Mouse (Mus musculus) layer of hippocampus, adult 9-10 months (tissue): Measurements from ENCODE around the gene 1600014C10Rik.

Experiments
- DNase-seq: peaks from one replicate; pipeline ENCODE4 v3.0.0; 2022; ENCODE audit warnings: low spot score

Gene 1600014C10Rik

GRCm38 (mm10) chr7:38215697-38216096, 32.7 kb downstream of the 1600014C10Rik start:
- no peak for DNase-seq

DNA sequence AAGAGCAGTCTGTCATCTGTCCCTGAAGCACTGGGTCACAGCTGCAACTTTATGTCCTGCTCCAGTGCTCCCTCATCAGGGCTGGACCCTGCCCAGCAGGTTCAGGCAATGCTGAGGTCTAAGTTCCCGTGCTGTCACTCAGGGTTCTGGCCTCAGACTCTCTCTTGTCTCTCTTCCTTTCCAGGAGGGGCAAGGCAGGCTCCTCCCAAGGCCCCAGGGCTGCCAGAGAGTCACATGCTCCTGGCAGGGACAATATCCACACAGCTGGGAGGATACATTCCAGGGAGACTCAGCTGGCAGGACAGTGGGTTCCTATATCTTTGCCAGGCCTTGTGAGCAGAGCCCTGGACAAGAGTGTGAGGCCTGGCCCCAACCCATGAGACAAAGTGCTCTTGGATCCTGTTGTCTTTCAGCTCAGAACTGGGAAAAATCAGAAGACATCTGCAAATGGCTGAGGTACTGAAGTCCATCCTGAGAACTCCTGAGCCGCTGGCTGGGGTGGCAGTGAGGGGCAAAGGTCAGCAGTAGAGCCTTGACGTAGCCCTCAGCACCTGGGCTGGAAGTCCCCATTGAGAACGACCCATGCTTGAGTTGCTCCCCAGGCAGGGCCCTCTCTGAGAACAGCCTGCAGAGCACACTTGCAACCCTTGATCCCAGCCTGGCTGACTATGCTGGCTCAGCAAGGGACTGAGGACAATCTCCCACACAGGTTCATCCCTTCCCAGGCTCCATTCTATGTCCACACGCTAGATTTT, 34.6 kb downstream of the 1600014C10Rik start:
- DNase-seq, result peak; percentile 35

DNA sequence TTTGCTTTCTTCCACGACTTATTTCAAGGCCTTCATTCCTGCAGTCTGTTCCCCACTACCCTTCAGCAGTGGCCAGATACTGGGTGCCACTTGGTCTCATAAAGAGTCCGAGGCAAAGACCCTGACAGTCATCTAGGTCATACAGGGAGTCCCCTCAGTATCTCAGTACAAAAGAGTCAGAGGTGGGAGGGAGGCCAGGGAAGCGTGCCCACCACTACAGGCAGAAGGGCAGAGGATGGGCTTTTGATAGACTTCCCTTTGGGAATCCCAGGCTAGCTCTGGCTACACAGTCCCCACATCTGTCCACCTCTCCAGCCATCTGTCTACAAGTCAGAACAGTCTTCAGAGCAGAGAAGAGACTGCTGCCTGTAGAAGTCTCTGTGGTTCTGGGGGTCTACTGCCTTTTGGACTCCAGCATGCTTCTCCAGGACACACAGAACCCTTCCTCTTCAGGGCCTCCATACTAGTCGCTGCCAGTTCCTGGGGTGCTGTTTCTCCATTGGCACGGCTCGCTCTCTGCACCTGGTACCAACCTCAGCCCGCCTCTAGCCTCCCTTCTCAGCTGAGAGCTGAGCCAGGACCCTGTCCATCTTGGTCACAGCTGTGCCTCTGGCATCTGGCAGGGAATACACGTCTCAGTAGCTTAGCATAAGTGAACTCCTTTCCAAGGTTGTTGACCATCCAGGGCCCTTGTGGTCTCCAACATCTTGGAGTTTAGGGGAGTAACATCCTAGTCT, 35.8 kb downstream of the 1600014C10Rik start:
- no peak for DNase-seq

- DNase-seq, result no peak
Measured at GRCm38 (mm10) chr7:38219526-38219925, 36.5 kb downstream of the 1600014C10Rik start.

- no peak for DNase-seq
Measured at GRCm38 (mm10) chr7:38220866-38221265, 37.8 kb downstream of the 1600014C10Rik start.

DNA sequence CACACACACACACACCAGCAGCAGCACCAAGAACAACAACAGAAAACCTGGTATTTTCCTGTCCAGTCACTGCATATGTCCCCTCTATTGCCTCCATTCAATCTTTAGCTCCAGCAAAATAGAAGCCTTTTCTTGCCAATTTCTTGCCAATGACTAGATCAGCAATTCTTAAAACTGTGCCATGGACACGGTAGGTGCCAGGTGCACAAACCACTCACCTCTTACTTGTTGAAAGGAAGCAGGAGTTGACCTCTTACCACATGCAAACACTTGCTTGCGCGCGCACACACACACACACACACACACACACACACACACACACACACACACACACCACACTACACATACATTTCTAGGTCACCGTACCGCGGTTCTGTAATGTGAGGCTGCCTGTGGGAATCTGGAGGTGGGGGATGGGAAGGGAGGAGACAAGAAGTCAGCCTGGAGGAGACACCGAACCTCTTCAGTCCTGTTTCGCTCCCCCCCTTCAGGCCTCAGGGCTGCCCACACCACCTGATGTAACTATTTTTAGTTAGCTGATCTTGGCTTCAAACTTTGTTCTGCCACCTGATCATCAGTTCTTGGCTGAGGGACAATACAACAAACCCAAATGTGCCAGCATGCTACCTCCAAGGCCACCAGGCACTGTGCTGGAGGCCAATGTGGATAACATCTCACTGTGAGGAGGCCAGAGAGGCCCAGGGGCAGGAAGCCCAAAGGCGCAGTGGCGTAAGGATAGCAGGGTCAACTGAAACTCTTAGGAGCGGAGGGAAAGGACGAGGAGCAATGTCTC, 41.8 kb downstream of the 1600014C10Rik start:
- no peak for DNase-seq

DNA sequence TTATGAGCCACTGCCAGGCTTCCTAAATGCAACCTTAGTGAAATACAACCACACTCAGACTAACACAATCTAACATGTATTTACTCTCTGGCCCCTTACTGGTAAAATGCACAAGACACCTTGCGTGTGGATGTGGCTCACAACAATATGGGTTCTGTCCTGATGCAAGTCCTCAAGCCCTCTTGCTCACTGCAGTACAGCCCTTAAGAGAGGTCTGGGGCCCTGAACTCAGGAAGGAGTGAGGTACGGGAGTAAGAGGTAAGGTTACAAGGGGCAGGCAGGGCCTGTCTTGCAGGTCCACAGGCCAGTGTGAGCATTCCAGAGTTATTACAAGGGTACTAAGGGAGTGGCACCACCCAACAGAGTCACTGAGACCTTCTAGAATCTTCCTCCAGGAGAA, 43.2 kb downstream of the 1600014C10Rik start:
- no peak for DNase-seq

- DNase-seq, result no peak
Measured at GRCm38 (mm10) chr7:38227181-38227899, 44.3 kb downstream of the 1600014C10Rik start.

- DNase-seq, result peak; percentile 61
Measured at GRCm38 (mm10) chr7:38227900-38228298, 44.9 kb downstream of the 1600014C10Rik start, which contains the start of gene Plekhf1. Gene Plekhf1 (minus strand): TSS chr7:38228016.

DNA sequence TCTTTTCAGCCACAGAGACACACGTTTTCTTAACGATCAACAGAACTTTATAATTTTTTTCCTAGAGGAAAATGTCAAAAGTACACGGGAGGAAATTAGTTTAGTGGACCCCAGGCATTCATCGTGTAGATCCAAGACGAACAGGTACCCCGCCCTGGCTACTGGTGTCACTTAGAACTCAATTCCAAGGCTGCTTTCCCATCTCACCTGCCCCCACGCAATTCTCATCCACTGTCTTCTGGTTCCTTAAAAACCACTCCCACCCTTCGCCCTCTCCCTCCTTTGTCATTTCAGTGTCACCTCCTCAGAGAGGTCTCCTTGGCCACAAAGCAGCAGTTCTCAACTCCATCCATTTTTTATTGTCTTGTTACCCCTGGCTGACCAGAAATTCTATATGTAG, 45.3 kb downstream of the 1600014C10Rik start:
- no peak for DNase-seq

- DNase-seq, result no peak
Measured at GRCm38 (mm10) chr7:38230285-38230684, 47.3 kb downstream of the 1600014C10Rik start.

DNA sequence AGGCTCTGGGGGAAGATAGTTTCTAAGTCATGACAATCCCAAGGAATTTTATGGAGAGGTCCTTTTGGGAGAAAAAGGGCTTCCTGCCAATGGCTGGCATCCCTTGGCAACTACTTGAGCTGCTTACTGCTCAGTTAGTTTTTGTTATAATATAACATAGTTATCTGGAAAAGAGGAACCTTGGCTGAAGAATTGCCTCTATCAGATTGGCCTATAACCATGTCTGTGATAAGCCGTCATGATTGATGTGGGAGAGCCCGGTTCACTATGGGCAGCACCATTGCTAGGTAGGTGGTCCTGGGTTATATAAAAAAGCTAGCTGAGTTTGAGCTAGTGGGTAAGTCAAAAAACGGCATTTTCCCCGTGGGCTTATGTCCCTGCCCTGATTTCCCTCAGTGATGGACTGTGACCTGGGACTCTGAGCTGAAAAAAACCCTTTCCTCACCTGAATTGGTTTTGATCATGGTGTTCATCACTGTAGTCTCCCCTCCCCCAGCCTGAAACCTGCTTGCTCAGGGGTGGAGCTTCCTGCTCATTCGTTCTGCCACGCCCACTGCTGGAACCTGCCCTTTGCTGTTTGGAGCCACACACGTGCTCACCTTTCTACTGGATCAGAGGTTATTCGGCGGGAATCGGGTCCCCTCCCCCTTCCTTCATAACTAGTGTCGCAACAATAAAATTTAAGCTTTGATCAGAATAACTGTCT, 53.5 kb downstream of the 1600014C10Rik start:
- DNase-seq, result no peak

GRCm38 (mm10) chr7:38237140-38237539, 54.1 kb downstream of the 1600014C10Rik start:
- DNase-seq, result no peak

- DNase-seq, result no peak
Measured at GRCm38 (mm10) chr7:38242417-38242816, 59.4 kb downstream of the 1600014C10Rik start.
